Mouse (Mus musculus) CH12.LX (cell line): ENCODE measurements around the gene Ssx2ip.

ENCODE experiments used
- CTCF ChIP-seq, 2 experiments: IDR thresholded peaks in 1 of 2; conservative IDR thresholded peaks in 1 of 2; 2 replicates each; pipeline ENCODE4 v1.5.1; 2011 to 2012; ENCODE audit warnings: low read depth in 2 of 2, low read length in 2 of 2, improper control_type of control experiment in 1 of 2, inconsistent platforms in 1 of 2, mild to moderate bottlenecking in 1 of 2, moderate library complexity in 1 of 2
- E2F4 ChIP-seq: IDR thresholded peaks from 2 replicates; pipeline ENCODE4 v1.6.1; 2011; ENCODE audit warnings: low read depth, low read length, improper control_type of control experiment; ENCODE audit not compliant: insufficient replicate concordance
- MAFK ChIP-seq: IDR thresholded peaks from 2 replicates; pipeline ENCODE4 v1.6.1; 2011; ENCODE audit warnings: low read length, improper control_type of control experiment; ENCODE audit not compliant: insufficient replicate concordance
- USF2 ChIP-seq: conservative IDR thresholded peaks from 2 replicates; pipeline ENCODE4 v1.6.1; 2011; ENCODE audit warnings: low read depth, low read length, improper control_type of control experiment

DNA sequence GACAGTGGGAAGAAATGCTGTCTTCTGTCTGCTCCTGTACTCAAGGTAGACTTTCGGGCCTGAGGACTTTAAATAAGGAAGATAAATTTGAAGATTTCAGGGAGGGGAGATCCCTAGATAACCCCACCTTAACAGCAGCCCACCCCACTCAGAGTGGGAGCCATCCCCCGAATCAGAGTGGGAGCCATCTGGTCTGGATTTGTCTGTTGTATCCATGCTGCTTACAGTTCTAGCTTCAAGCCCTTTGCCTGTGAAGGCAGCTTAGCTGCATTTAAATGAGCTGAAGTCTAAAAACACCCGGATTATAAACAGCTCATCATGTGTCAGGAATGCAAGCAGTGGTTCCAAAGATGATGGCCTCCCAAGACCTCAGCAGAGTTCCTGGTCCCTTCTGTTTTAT, 17.6 kb upstream of the Ssx2ip start:
- TF ChIP-seq MAFK (no peak), CTCF (conservative IDR thresholded peaks at IDR 0.05 in 1 of 2, IDR thresholded peaks at IDR 0.05 in 1 of 2; ENCODE audit: low read depth in 2 of 2, low read length in 2 of 2) (no peak), USF2 (no peak), E2F4 (no peak)
